Mouse (Mus musculus): ENCODE data around the gene Synpo2l.
"Not testable (repeated sequence)": the region's sequence is repeated elsewhere in the genome, so short reads cannot be mapped to it uniquely, and the experiment has no call there.

Synpo2l gene

GRCm38 (mm10) chr14:20668154-20668810, at the start of gene Synpo2l:
Synpo2l (minus strand) TSS chr14:20668354.
- DNase-seq: no peak

DNA sequence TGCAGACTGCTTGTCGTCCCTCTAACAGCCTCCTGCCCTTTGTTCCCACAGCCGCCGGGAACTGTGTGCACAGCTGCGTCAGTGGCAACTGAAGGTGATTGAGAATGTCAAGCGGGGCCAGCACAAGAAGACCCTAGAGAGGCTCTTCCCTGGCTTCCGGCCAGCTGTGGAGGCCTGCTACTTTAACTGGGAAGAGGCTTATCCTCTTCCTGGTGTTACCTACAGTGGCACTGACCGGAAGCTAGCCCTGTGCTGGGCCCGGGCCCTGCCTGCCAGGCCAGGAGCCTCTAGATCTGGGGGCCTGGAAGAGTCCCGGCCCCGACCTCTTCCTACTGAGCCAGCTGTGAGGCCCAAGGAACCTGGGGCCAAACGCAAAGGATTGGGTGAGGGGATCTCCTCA, 45.7 kb upstream of the Synpo2l start:
- no peak for DNase-seq

DNA sequence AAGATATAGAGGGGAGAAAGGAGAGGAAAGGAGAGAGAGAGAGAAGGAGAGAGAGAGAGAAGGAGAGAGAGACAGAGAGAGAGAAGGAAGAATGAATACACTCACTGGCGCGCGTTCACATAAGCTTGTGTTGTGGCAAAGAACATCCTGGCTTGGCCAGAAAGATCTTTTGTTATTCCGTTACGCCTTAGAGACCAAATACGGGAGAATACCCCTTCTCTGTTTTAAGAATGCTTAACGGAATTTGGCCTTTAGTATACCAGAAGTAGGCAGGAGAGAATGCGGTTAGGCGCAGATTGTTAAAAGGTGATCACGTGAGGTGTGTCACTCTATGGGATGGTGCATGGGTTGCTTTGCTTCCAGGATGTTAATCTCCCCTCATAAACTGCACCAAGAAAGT, 40.1 kb upstream of the Synpo2l start:
- DNase-seq: no peak

DNA sequence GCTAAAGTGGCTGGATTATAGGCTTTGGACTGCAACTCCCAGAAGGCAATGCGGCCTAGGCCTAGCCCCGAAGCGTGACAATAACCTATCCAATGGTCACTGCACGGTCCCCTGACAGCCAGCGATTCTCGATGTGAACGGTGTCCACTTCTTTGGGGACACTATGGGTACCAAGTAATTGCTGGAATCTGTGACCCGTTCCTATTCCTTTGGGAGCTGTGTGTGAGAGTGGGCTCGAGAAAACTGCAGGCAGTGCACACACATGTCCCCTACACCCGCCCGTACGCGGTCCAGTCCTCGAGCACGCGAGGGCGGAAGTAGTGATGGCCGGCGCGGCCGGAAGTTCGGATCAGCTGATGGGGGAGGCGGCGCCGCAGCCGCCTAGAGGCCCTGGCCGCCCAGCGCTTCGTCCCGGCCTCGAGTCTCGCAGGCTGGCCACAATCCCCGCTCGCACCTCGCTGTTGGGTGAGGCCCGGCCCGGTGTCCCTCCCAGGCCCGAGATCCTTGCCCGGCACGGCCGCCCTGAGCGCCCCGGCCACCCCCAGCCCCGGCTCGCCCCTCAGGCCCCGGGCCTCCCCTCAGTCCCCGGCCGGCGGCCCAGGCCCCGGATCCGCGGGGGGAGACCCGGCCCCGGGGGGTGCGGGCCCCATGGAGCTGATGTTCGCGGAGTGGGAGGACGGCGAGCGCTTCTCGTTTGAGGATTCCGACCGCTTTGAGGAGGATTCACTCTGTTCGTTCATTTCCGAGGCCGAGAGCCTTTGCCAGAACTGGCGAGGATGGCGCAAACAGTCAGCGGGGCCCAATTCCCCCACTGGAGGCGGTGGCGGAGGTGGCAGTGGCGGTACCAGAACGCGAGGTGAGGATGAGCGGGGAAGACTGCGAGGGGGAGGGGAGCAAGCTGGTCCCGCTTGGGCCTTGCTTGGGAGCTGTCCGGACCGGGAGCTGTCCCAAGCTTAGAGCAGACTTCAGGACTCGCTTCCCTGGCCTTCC, 39.3 kb upstream of the Synpo2l start, which contains the start of gene Zswim8:
Zswim8 (plus strand) TSS at position 352 of the 990 bp plus-strand sequence.
- peak; percentile 71 for DNase-seq

- not testable (repeated sequence) for DNase-seq
Measured at GRCm38 (mm10) chr14:20703461-20703860, 35.3 kb upstream of the Synpo2l start.

- peak; percentile 82 for DNase-seq
Measured at GRCm38 (mm10) chr14:20702741-20703381, 34.7 kb upstream of the Synpo2l start, which contains the start of gene Chchd1. Chchd1 (plus strand) TSS chr14:20703006.

DNA sequence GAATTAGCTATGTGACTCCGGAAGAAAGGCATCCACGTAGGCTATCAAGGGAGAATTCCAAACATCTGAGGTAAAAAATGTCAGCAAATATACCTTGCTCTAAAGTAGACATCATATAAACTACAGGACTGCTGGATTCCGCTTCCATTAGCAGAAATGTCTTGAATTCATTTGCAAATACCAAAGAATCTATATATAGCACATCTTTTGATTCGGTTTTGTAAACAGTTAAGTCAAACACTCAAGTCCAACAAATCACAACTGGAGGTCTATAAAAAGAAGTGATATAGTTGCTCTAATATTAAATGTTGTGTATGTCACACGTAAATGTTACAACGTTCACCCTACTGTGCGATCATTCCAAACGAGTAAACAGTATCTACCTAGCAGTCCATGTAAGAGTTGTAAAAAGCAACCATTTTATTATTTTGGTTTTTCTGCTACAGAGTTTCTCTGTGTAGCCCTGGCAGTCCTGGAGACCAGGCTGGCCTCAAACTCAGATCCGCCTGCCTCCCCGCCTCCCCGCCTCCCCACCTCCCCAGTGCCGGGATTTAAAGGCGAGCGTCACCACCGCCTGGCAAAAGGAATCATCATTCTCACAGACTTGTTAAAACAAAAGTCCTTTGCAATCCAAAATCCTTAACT, 34.1 kb upstream of the Synpo2l start:
- no peak for DNase-seq

- no peak for DNase-seq
Measured at GRCm38 (mm10) chr14:20701554-20701953, 33.4 kb upstream of the Synpo2l start.

GRCm38 (mm10) chr14:20700362-20700761, 32.2 kb upstream of the Synpo2l start:
- DNase-seq: no peak

DNA sequence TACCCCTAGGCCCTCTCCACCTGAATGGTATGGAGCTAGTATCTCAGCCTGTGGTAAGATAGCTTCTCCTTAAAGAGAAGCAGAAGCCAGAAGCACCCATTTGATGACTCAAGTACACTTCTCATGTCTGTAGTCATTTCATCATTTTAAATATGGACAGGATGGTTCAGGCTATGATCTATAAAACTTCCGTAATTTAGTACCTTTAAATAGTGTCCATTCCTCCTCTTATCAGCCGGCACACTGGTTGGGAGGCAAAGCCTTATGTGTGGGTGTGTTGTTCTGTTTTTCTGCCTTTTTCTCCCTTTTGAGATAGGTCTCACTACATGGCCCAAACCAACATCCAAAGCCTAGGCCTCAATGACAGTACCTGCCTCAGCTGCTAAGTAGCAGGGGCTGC, 30.4 kb upstream of the Synpo2l start:
- DNase-seq: no peak

DNA sequence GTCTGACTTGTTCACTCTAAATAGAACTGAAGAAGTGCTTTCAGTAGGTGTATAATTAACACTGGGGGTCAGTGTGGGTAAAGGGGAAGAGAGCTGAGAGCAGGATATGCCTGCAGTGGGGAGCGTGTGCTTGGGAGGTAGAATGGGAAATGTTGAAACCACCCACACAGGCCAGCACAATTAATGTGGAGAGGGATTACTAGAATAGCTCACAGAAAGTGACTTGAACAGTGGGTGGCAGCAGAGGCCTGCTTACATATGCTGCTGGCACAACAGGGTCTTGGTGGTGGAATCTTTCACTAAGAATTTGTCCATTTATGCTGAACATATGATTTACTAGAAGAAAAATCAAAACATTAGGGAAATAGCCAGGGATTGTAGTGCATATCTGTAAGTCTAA, 28.8 kb upstream of the Synpo2l start:
- DNase-seq: peak; percentile 52

- no peak for DNase-seq
Measured at GRCm38 (mm10) chr14:20695761-20696520, 27.8 kb upstream of the Synpo2l start.

DNA sequence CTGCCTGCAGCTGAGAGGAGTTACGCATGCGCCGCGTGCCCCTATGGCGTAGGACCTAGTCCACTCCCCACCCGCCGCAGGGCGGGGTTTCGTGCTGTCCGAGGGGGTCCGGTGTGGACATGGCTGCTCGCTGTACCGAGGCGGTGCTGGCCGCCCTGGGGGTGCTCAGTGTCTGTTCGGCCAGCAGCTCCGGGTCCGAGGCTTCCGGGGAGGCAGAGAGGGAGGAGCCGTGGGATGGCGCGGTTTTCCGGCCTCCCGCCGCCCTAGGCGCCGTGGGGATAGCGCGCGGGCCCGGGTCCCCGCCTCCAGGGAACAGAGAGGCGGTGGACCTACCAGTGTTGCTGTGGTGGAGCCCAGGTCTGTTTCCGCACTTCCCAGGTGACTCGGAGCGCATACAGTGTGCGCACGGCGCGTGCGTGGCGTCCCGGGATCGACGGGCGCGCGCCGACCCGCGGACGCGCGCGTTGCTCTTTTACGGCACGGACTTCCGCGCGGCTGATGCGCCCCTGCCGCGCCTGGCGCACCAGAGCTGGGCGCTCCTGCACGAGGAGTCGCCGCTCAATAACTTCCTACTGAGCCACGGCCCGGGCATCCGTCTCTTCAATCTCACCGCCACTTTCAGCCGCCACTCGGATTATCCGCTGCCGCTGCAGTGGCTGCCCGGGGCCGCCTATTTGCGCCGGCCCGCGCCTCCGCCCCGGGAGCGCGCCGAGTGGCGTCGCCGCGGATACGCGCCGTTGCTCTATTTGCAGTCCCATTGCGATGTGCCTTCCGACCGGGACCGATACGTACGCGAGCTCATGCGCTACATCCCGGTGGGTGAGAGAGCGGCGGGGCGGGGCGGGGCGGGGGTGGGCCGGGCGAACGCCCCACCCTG, 27.0 kb upstream of the Synpo2l start, which contains the start of gene Fut11:
Fut11 (plus strand) TSS at position 85 of the 877 bp plus-strand sequence.
- peak; percentile 80 for DNase-seq

- peak; percentile 14 for DNase-seq
Measured at GRCm38 (mm10) chr14:20694185-20694883, 26.2 kb upstream of the Synpo2l start.

GRCm38 (mm10) chr14:20693589-20694101, 25.5 kb upstream of the Synpo2l start:
- DNase-seq: no peak

DNA sequence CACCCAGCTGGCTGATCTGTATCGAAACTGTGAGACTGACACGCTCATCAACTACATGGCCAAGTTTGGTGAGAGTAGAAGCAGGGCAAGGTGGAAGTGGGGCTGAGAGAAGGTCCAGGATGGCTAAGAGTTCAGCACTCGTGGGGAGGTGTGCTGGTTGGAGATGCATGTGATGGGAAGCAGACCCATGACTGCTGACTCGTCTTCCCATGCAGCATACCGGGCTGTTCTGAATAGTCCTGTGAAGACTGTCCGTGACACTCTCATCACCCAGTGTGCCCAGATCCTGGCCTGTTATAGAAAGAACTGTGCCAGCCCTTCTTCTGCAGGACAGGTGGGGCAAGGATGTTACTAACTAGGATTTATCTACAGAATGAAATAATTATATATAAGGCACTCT, 23.6 kb upstream of the Synpo2l start:
- no peak for DNase-seq

DNA sequence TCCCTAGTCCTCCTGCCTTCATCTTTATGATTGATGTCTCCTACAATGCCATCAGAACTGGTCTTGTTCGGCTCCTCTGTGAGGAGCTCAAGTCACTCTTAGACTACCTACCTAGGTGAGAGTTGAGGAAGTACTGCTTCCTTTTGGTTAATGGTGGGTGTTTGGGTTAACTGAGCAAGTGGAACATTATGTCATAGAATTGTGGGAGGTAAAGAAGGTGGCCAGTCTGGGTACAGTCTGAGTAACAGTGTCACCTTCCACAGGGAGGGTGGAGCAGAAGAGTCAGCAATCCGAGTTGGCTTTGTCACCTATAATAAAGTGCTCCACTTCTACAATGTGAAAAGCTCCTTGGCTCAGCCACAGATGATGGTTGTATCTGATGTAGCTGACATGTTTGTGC, 20.9 kb upstream of the Synpo2l start:
- no peak for DNase-seq

DNA sequence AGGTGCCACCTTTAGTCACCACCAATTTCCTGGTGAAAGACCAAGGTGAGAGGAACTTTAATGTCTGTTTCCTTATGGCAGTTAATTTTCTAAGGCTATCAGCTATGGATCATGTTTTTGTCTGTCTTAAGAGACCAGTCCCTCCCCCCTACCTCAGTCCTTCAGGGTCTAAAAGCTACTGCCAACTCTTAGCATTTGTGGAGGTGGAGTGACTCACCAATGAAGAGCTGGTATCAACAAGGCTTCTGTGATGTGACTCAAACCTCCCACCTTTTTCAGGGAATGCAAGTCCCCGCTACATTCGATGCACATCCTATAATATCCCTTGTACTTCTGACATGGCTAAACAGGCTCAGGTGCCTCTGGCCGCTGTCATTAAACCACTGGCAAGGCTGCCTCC, 18.4 kb upstream of the Synpo2l start:
- no peak for DNase-seq

DNA sequence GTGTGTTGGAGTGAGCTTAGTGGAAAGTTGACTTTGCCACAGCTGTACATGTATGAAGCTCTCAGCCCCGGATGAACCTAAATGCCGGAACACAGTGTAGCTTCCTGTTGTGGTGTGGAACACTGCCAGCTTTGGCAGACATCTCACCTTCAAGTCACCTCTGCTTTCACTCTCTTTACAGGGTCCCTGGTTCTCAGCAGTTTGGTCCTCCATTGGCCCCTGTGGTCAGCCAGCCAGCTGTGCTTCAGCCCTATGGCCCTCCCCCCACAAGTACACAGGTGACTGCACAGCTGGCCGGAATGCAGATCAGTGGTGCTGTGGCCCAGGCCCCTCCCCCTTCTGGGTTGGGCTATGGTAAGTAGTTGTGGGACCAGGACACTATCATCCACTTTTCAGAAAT, 14.3 kb upstream of the Synpo2l start:
- peak; percentile 78 for DNase-seq

DNA sequence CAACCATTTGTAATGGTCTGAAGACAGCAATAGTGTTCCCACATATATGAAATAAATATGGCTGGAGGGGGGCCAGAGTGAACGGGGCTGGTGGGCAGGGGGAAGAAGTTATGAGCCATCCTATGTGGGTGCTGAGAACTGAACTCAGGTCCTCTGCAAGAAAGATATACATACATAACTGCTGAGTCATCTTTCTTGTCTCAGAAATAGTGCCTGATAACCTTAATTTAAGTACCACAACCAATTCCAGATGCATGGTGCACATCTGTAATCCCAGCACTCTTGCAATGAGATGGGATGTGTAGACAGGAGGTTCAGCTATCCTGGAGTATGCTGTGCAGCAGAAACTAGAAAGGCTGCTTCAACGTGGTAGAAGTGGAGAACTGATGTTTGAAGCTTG, 13.6 kb upstream of the Synpo2l start:
- DNase-seq: no peak

Measured in thymus, postnatal 25 days (tissue).